Comparison of ENCODE assay signal across 8 mouse cellular contexts in genomic region chr9:121285341-121286324, GRCm38 (mm10). TPM values are rescaled to one million over a fixed set of nuclear protein-coding genes. Genes with fewer than 3 reads are reported as not detected.
DNase-seq lines count a peak whose midpoint lies in the region; ATAC-seq lines count a peak whose summit lies in the region.

No protein-coding gene starts in this region.

- peaks cover 7% of the 10 kb centered on the region for H3K4me1 ChIP-seq in liver, embryonic 11.5 days (replicated peaks; ENCODE audit: control insufficient read depth, insufficient read depth, low read length)
- no peaks in the 10 kb centered on the region for H3K4me1 ChIP-seq in stomach, embryonic 16.5 days (ENCODE audit: control insufficient read depth, insufficient read depth, low read length)

- peak overlapping the region; percentile 47 for H3K9ac ChIP-seq in liver, embryonic 11.5 days (ENCODE audit: low read depth, low read length)
- H3K9ac ChIP-seq in stomach, embryonic 16.5 days (ENCODE audit: low read length), result peak overlapping the region; percentile 67

- WGBS in liver, embryonic 11.5 days, result 24% methylated on average over 29 of the region's 29 CpGs
- 18% methylated on average over 29 of the region's 29 CpGs for WGBS in stomach, embryonic 16.5 days

- peak overlapping the region; percentile 78 for H3K27ac ChIP-seq in liver, embryonic 11.5 days (ENCODE audit: low read depth, low read length)
- H3K27ac ChIP-seq in stomach, embryonic 16.5 days (ENCODE audit: low read length), result peak overlapping the region; percentile 38

- no peaks in the 10 kb centered on the region for H3K27me3 ChIP-seq in liver, embryonic 11.5 days (replicated peaks; ENCODE audit: control insufficient read depth, insufficient read depth, low read length)
- no peaks in the 10 kb centered on the region for H3K27me3 ChIP-seq in stomach, embryonic 16.5 days (ENCODE audit: control insufficient read depth, insufficient read depth, low read length)

- no peaks in the 10 kb centered on the region for H3K36me3 ChIP-seq in liver, embryonic 11.5 days (ENCODE audit: control insufficient read depth, insufficient read depth, low read length)
- H3K36me3 ChIP-seq in stomach, embryonic 16.5 days (ENCODE audit: control insufficient read depth, insufficient read depth, low read length), result no peaks in the 10 kb centered on the region

- peak; percentile 82 for ATAC-seq in liver, embryonic 11.5 days (replicated peaks; ENCODE audit: low FRiP score)
- ATAC-seq in stomach, embryonic 16.5 days (ENCODE audit: insufficient read depth, low FRiP score), result peak; percentile 84

- peak; percentile 73 for DNase-seq in urinary bladder, postnatal 14 days (ENCODE audit: low spot score)
- DNase-seq in urinary bladder, adult 2 months (ENCODE audit: low spot score), result no peak
- DNase-seq in cerebellum, postnatal 10 days, result peak; percentile 79
- peak; percentile 60 for DNase-seq in gastrocnemius, postnatal 10 days
- DNase-seq in hindlimb bud, embryonic 11.5 days (ENCODE audit: extremely low spot score, low read depth, low spot score), result peak; percentile 33
- DNase-seq in liver, embryonic 11.5 days (ENCODE audit: low spot score), result peak; percentile 63
- peak; percentile 27 to 69 for DNase-seq in monocyte, adult 2 months (ENCODE audit: low read depth in 1 of 2, low spot score in 2 of 2)

- peaks cover 5% of the 10 kb centered on the region; the same call in 1 of the 2 replicates for H3K9me3 ChIP-seq in liver, embryonic 11.5 days (ENCODE audit: control insufficient read depth, low read length)
- peaks cover 5% of the 10 kb centered on the region; the same call in 1 of the 2 replicates for H3K9me3 ChIP-seq in stomach, embryonic 16.5 days (replicated peaks; ENCODE audit: control insufficient read depth, low read length)

- peak overlapping the region; percentile 40 for H3K4me3 ChIP-seq in liver, embryonic 11.5 days (ENCODE audit: low read depth, low read length)
- H3K4me3 ChIP-seq in stomach, embryonic 16.5 days (replicated peaks; ENCODE audit: low read length), result peak overlapping the region; percentile 55

- peak overlapping the region; percentile 61 for H3K4me2 ChIP-seq in liver, embryonic 11.5 days
- peak overlapping the region; percentile 64 for H3K4me2 ChIP-seq in stomach, embryonic 16.5 days (ENCODE audit: low read depth, low read length)

RNA-seq across cellular contexts. Expression of gene Ulk4, which starts 8.6 kb away (rescaled TPM):
- polyA plus RNA-seq in urinary bladder, adult 2 months (2012; rRNA removed), result 2.4 and 2.9 TPM in 2 replicates
- total RNA-seq in gastrocnemius, postnatal 10 days (2021), result under 1 TPM; 0.80 to 0.97 TPM
- 75.1 and 77.3 TPM in 2 replicates for polyA plus RNA-seq in liver, embryonic 11.5 days (2014; fragmentation: Nextera tagmentation; extraction: Ambion mirVana)
- 124 and 156 TPM in 2 replicates for polyA plus RNA-seq in stomach, embryonic 16.5 days (2015; fragmentation: Nextera tagmentation; extraction: Ambion mirVana)

RNA-seq across cellular contexts. Expression of gene Trak1, which starts 11.7 kb away (rescaled TPM):
- polyA plus RNA-seq in urinary bladder, adult 2 months (2012; rRNA removed), result 35.9 and 51.4 TPM in 2 replicates
- total RNA-seq in gastrocnemius, postnatal 10 days (2021), result 100 to 1,000 TPM; 203 to 207 TPM
- 11.2 and 13.1 TPM in 2 replicates for polyA plus RNA-seq in liver, embryonic 11.5 days (2014; fragmentation: Nextera tagmentation; extraction: Ambion mirVana)
- polyA plus RNA-seq in stomach, embryonic 16.5 days (2015; fragmentation: Nextera tagmentation; extraction: Ambion mirVana), result 24.1 and 25.1 TPM in 2 replicates

Comparison
In these comparisons a context has a peak if more than half of its experiments do, and no peak if none do; other contexts are left out.
1. RNA of gene Ulk4, which starts 8.6 kb away (polyA plus RNA-seq): 124 to 156 TPM in stomach, embryonic 16.5 days and 75.1 to 77.3 TPM in liver, embryonic 11.5 days; 2.4 to 2.9 TPM in urinary bladder, adult 2 months; every median in the first group is over 10 times any median in the second.